ENCODE assay signal across 1 mouse cellular context in the genomic region with DNA sequence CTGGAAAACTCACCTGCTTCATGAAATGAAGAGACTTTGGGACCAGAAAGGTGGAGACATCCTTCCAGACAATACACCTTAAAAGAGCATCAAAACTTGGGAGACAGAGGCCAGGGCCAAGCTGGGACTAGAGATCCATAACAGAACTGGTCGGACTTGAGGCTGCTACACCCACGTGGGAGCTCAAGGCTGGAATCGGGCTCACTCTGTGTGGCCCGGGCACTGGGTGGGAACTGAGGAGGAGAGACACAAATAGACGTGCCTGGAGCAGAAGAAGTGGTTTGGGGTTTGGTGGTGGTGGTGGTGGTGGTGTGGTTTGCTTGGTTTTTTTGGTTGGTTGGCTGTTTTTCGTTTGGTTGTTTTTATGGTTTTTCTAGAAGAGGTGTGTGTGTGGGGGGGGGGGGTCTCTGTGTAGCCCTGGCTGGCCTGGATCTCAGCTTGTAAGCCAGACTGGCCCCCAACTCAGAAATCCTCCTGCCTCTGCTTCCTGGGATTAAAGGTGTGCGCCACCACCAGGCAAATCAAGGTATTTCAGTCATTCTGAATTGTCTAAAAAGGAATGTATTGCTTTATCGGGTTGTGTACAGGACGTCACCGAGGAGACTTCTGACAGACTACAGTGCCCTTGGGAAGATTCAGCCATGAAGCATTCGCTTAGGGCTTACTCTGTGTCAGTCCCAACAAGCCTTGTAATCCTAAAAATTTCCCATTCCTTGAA.
TF ChIP-seq lines count a peak whose summit lies in the region.

No protein-coding gene starts in this region.

TF ChIP-seq in ES-E14, 5 proteins besides CTCF, POLR2A, EP300 and RAD21 (continued from another document):
- TF ChIP-seq CHD2 (IDR thresholded peaks at IDR 0.05; ENCODE audit: low read depth, low read length): no peak
